Mouse (Mus musculus): ENCODE measurements around the gene Snx29.
"Not testable (repeated sequence)": the region's sequence is repeated elsewhere in the genome, so short reads cannot be mapped to it uniquely, and the experiment has no call there.

Gene Snx29

GRCm38 (mm10) chr16:11360576-11360975, 37.9 kb downstream of the Snx29 start:
- DNase-seq (ENCODE audit: low spot score) = not testable (repeated sequence)

GRCm38 (mm10) chr16:11365626-11366025, 42.9 kb downstream of the Snx29 start:
- no peak for DNase-seq (ENCODE audit: low spot score)

- DNase-seq (ENCODE audit: low spot score) = no peak
These were observed 44.1 kb downstream of the Snx29 start for GRCm38 (mm10) chr16:11366851-11367250.

DNA sequence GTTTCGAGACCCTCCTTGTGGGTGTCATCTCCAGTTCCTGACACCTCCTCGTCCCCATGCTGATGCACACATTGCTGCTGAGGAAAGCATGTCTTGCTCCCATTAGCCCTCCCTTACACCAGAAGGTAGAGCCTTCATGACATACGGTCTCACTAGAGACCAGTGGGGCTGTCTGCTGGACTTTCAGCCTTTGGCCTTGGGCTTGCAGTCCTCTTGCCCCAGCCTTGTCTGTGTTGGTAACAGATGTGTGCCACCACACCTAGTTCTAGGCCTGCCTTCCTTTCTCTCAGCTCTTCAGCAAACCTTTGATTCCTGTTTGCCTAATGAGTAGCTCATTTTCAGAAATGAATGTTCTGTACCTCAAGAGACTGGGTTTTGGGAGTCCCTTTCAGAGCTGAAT, 45.7 kb downstream of the Snx29 start:
- no peak for DNase-seq (ENCODE audit: low spot score)

GRCm38 (mm10) chr16:11369162-11369561, 46.5 kb downstream of the Snx29 start:
- no peak for DNase-seq (ENCODE audit: low spot score)

DNA sequence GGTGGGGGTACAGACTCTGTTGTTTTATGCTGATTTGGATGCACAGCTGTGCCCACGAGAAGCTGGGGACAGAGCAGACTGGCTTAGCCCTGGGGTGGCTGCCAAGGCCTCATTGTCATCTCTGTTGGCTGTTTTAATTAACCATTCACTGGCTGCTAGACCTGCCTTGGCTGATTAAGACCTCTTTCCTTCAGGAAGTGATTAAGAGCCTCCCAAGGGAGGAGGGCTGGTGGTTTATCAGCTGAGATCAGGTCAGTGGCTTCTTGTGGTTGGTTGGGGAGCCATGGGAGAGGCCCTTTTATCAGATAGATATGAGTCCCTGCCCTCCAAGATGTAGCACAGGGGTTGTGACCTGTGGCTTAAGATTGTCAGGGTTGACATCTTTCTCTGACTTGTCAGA, 46.9 kb downstream of the Snx29 start:
- DNase-seq (ENCODE audit: low spot score) = no peak

- no peak for DNase-seq (ENCODE audit: low spot score)
These were observed 47.4 kb downstream of the Snx29 start for GRCm38 (mm10) chr16:11370132-11370544.

- DNase-seq (ENCODE audit: low spot score) = no peak
These were observed 56.6 kb downstream of the Snx29 start for GRCm38 (mm10) chr16:11379264-11379663.

DNA sequence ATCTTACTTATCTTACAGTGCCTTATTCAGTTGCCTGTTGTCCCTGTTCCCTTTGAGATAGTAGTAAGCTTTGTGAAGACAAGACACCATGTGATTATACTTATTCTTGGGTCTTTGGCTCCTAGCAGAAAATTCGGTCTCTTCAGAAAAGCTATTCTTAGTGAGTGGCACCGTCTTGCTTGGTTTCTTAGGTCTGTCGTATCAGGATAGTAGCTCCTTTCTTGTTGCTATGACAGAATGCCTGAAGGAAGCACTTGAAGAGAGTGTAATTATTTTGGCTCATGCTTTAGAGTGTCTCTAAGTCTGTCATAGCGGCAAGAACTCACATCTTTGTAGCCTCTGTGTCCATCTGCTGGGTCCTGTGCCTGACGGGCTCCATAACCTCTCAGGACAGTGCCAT, 57.3 kb downstream of the Snx29 start:
- DNase-seq (ENCODE audit: low spot score) = no peak

DNA sequence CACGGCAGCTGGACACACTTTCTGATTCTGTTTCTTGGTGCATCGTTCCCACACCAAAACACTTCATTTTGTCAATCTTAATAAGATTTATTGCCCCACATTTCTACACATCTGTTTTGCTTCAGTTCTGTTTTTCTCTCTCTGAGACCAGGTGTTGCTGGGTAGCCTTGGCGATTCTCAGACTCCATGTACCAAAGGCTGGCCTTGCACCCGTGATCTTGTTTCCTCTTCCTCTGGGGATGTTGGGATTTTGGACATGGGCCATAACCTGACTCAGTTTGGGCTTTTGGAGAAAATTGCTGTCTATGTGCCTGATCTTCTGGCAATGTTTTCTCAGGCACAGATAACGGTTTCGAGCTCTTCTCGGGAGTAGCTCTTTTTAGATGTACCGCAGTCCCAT, 58.2 kb downstream of the Snx29 start:
- DNase-seq (ENCODE audit: low spot score) = no peak

DNA sequence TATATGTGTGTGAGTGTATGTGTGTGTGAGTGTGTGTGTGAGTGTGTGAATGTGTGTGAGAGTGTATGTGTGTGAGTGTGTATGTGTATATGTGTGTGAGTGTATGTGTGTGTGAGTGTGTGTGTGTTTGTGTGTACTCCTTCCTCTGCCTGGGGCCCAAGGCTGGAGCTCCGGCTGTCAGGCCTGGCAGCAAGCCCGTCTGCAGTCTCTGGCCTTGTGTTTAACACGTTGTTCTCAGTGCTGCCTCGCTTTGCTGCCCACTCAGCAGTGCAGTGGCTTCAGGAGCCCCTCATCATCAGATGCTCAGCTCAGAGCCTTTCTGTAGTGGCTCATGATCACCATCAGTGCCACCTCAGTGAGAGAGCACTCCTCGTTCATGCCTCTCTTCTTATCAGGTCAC, 61.7 kb downstream of the Snx29 start:
- no peak for DNase-seq (ENCODE audit: low spot score)

- DNase-seq (ENCODE audit: low spot score) = no peak
These were observed 62.4 kb downstream of the Snx29 start for GRCm38 (mm10) chr16:11385150-11385549.

GRCm38 (mm10) chr16:11385798-11386197, 63.1 kb downstream of the Snx29 start:
- DNase-seq (ENCODE audit: low spot score) = no peak

- no peak for DNase-seq (ENCODE audit: low spot score)
These were observed 63.5 kb downstream of the Snx29 start for GRCm38 (mm10) chr16:11386221-11386620.

GRCm38 (mm10) chr16:11388085-11388484, 65.4 kb downstream of the Snx29 start:
- DNase-seq (ENCODE audit: low spot score) = no peak

DNA sequence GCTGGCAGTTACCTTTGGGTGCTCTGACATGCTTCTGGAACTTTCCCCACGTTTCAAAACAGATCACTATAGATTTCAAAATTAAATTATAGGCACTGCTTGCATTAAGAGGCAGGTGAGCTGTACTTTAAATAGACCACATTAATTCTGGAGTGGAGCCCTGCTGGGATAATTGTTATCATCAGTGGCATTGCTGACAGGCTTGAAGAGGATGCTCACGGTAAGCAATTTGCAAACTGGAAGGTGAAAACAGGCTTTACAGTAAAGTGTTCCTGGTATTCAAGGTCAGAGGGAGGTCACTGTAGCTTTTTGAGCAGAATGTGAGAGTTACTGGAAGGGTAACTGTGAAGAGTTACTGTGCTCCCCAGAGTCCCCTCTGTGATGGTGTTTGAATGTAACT, 66.6 kb downstream of the Snx29 start:
- DNase-seq (ENCODE audit: low spot score) = no peak

DNA sequence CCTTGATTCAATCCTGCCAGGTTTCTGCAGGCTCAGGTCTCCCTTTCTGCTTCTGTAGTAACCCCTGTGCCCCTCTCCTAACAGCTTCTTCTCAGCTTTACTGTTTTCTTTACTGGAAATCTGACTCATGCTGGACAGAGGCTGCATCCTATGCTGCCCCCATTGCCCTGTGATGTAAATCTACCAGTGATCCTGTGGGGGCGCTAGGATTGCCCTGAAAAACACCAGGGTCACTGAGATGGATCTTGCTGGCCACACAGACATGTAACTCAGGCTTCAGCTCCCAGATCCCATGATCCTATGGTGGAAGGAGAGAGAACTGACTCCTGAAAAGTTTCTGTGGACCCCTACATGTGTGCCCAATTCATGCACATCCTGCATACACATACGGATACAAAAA, 73.9 kb downstream of the Snx29 start:
- DNase-seq (ENCODE audit: low spot score) = no peak

- no peak for DNase-seq (ENCODE audit: low spot score)
These were observed 76.7 kb downstream of the Snx29 start for GRCm38 (mm10) chr16:11399386-11399785.

DNA sequence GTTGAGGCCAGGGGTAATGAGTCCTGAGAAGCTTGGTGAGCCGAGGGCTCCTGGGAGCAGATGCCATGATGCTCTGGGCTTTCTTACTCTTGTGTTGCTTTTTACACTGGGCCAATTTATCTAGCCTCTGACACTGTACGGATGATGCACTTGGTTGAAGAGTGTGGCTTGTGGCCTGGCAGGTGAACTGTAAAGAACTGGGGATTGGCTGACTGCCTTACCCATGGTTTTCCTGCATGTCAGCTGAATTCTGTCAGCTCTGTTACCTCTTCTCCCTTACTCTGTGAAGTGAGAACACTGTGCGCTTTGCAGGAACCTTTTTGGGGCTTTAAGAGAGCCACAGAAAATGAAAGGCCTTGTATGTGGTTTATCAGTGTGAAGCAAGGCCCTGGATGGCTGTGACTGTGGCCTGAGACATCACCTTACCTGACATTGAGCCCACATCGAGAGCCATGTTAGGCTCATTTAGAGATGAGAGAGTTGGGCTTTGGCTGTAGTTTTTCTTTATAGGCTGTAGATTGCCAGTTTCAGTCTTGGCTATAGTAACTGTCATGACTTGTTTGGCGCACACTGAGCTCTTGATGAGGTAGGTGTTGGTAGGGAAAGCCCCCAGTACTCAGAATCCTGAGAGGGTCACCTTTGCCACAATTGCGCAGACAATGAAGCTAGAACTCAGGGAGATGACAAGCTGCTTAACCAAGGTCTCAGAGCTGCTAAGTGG, 77.3 kb downstream of the Snx29 start:
- DNase-seq (ENCODE audit: low spot score) = no peak

GRCm38 (mm10) chr16:11400936-11401335, 78.2 kb downstream of the Snx29 start:
- no peak for DNase-seq (ENCODE audit: low spot score)

- no peak for DNase-seq (ENCODE audit: low spot score)
These were observed 82.5 kb downstream of the Snx29 start for GRCm38 (mm10) chr16:11405193-11405592.

DNA sequence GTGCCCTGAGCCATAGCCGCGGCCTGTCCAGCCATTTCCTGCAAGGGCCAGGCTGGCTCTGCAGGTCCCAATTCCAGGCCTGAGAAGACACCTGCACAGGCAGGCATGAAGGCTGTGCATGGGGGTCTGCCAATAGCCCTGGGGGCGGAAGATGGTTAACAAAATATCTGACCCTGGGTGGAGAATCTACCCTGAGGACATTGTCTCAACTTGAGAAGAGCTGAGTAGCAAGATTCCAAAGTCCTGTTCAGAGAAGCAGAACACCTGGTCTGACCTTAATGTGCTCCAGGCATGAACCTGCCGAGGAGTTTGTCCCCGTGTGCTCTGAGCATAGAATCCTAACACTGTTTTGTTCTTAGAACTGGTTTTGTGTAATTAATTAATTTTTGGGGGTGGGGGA, 83.5 kb downstream of the Snx29 start:
- no peak for DNase-seq (ENCODE audit: low spot score)

- DNase-seq (ENCODE audit: low spot score) = no peak
These were observed 83.9 kb downstream of the Snx29 start for GRCm38 (mm10) chr16:11406622-11407021.

GRCm38 (mm10) chr16:11407932-11408620, 85.4 kb downstream of the Snx29 start:
- DNase-seq (ENCODE audit: low spot score) = no peak

Measured in layer of hippocampus, adult 9-10 months (tissue).